8 mouse cellular contexts compared by ENCODE assay signal in the genomic region with DNA sequence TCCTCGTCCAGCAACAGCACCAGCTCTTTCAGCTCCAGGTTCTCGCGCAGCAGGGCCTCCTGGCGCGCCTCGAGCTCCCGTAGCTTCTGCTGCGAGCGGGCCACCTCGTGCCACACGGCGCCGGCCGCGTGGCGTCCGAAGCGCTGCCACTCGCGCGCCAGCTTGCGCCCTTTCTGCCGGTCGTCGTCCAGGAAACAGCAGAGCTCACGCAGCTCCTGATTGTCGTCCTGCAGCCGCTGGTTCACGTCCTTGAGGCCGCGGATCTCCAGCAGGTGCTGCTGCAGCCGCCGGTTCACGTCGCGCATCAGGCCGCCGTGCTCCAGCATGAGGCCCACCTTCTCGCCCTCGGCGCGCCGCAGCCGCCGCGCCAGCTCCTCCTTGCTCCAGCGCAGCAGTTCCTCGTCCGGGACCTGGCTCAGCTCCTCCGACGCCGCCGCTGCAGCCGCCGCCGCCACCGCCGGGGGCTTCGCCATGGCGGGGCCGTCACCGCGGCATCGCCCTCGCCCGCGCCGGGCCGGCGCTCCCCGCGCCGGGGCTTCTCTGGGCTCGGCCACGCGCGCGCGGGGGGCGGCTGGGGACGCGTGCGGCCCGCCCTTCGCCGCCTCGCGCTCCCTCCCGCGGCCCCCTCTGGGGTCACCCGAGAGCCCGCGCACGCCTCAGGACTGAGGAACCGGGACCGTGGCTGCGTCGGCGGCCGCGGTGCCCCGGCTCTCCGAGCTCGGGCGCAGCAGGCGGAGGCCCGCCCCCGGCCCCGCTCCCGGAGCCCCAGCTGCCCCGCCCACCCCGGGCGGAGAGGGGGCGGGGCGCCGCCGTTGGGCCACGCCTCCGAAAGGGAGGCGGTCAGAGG. TPM values are rescaled to one million over a fixed set of nuclear protein-coding genes. Genes with fewer than 3 reads are reported as not detected.
DNase-seq lines count a peak whose midpoint lies in the region; ATAC-seq and TF ChIP-seq lines count a peak whose summit lies in the region.

A gene (minus strand): TSS at position 765 of the 847 bp plus-strand sequence.

- 0 out of 2 replicates have a peak within 1 kb of the TSS, but pooled peaks have one; percentile 18 for H3K27ac ChIP-seq in cortical plate, adult 2 months (ENCODE audit: insufficient read depth, low read length)
- H3K27ac ChIP-seq in intestine, embryonic 16.5 days (ENCODE audit: low read length) = peak within 1 kb of the TSS; percentile 65
- no peak within 1 kb of the TSS; the same call in 1 of the 2 replicates for H3K27ac ChIP-seq in liver, embryonic 13.5 days
- peak within 1 kb of the TSS; percentile 97 for H3K27ac ChIP-seq in neural tube, embryonic 14.5 days (ENCODE audit: low read depth, low read length)

- under 1% methylated on average over 105 of the region's 120 CpGs for WGBS in intestine, embryonic 16.5 days
- WGBS in liver, embryonic 13.5 days (ENCODE audit: insufficient replicate concordance) = under 1% methylated on average over 118 of the region's 120 CpGs
- under 1% methylated on average over 66 of the region's 120 CpGs for WGBS in neural tube, embryonic 14.5 days

- H3K36me3 ChIP-seq in intestine, embryonic 16.5 days (ENCODE audit: control insufficient read depth, insufficient read depth, low read length) = peaks cover 3% of the 10 kb centered on the region; the same call in 1 of the 2 replicates
- H3K36me3 ChIP-seq in liver, embryonic 13.5 days = no peaks in the 10 kb centered on the region
- no peaks in the 10 kb centered on the region for H3K36me3 ChIP-seq in neural tube, embryonic 14.5 days (ENCODE audit: control insufficient read depth, insufficient read depth, low read length)

- peak; percentile 45 to 49 for DNase-seq in CD8-positive naive resting alpha-beta T cell, adult 2 months (ENCODE audit: low read depth in 2 of 2, low spot score in 2 of 2)
- DNase-seq in NIH3T3 (ENCODE audit: low read depth) = peak; percentile 50
- DNase-seq in gastrocnemius, postnatal 36 days = peak in 1 of 2 experiments; percentile 51
- peak; percentile 32 for DNase-seq in liver, embryonic 13.5 days

- no peaks in the 10 kb centered on the region for H3K27me3 ChIP-seq in intestine, embryonic 16.5 days (replicated peaks; ENCODE audit: control insufficient read depth, insufficient read depth, low read length)
- H3K27me3 ChIP-seq in liver, embryonic 13.5 days = peaks cover 78% of the 10 kb centered on the region
- H3K27me3 ChIP-seq in neural tube, embryonic 14.5 days (ENCODE audit: control insufficient read depth, insufficient read depth, low read length) = no peaks in the 10 kb centered on the region

- peak; percentile 1; the same call in 1 of the 2 replicates for ATAC-seq in intestine, embryonic 16.5 days
- no peak for ATAC-seq in liver, embryonic 13.5 days (ENCODE audit: low read depth)
- ATAC-seq in neural tube, embryonic 14.5 days (ENCODE audit: low read depth) = no peak; the same call in 1 of the 2 replicates
- no peak; the same call in 1 of the 2 replicates for ATAC-seq in granulocyte monocyte progenitor cell, adult 5-6 weeks (replicated peaks; ENCODE audit: poor library complexity, severe bottlenecking)

- H3K9ac ChIP-seq in intestine, embryonic 16.5 days (ENCODE audit: low read depth, low read length) = peak within 1 kb of the TSS; percentile 90
- peak within 1 kb of the TSS; percentile 76 for H3K9ac ChIP-seq in liver, embryonic 13.5 days
- H3K9ac ChIP-seq in neural tube, embryonic 14.5 days (replicated peaks; ENCODE audit: low read depth, low read length) = peak within 1 kb of the TSS; percentile 79

- no peak for TF ChIP-seq POLR2A in cortical plate, adult 2 months (IDR thresholded peaks at IDR 0.05; ENCODE audit: extremely low read depth, insufficient read depth, low read length)

- peak within 1 kb of the TSS; percentile 82 for H3K4me3 ChIP-seq in cortical plate, adult 2 months (ENCODE audit: insufficient read depth, low read length)
- H3K4me3 ChIP-seq in intestine, embryonic 16.5 days (ENCODE audit: low read length) = peak within 1 kb of the TSS; percentile 83
- H3K4me3 ChIP-seq in liver, embryonic 13.5 days (replicated peaks) = peak within 1 kb of the TSS; percentile 67
- H3K4me3 ChIP-seq in neural tube, embryonic 14.5 days (ENCODE audit: low read depth, low read length) = peak within 1 kb of the TSS; percentile 88

- no peak for TF ChIP-seq CTCF in cortical plate, adult 2 months (IDR thresholded peaks at IDR 0.05; ENCODE audit: extremely low read depth, insufficient read depth, low read length)

- peak within 1 kb of the TSS; percentile 93 for H3K4me2 ChIP-seq in intestine, embryonic 16.5 days (ENCODE audit: low read depth, low read length)
- peak within 1 kb of the TSS; percentile 94 for H3K4me2 ChIP-seq in liver, embryonic 13.5 days
- peak within 1 kb of the TSS; percentile 88 for H3K4me2 ChIP-seq in neural tube, embryonic 14.5 days (ENCODE audit: low read depth, low read length)

- intact Hi-C loops in gastrocnemius, postnatal 36 days (cut with DNase I) = loop anchor here (5.0 kb wide), 1 partner anchor 43 kb away; no protein-coding TSS in a partner anchor

- H3K9me3 ChIP-seq in intestine, embryonic 16.5 days (ENCODE audit: control insufficient read depth, low read length) = no peaks in the 10 kb centered on the region
- H3K9me3 ChIP-seq in liver, embryonic 13.5 days (replicated peaks) = no peaks in the 10 kb centered on the region
- H3K9me3 ChIP-seq in neural tube, embryonic 14.5 days (ENCODE audit: control insufficient read depth, low read length) = no peaks in the 10 kb centered on the region

- peaks cover 10% of the 10 kb centered on the region for H3K4me1 ChIP-seq in cortical plate, adult 2 months (ENCODE audit: control insufficient read depth, insufficient read depth, low read length)
- peaks cover 53% of the 10 kb centered on the region for H3K4me1 ChIP-seq in intestine, embryonic 16.5 days (ENCODE audit: control insufficient read depth, insufficient read depth, low read length)
- H3K4me1 ChIP-seq in liver, embryonic 13.5 days (replicated peaks) = peaks cover 78% of the 10 kb centered on the region
- peaks cover 66% of the 10 kb centered on the region for H3K4me1 ChIP-seq in neural tube, embryonic 14.5 days (ENCODE audit: control insufficient read depth, insufficient read depth, low read length)

RNA-seq across cellular contexts. Expression of the gene that starts here (rescaled TPM):
- polyA plus RNA-seq in cortical plate, adult 2 months (2012; rRNA removed) = 40.8 and 42.1 TPM in 2 replicates
- 10 to 100 TPM; 24.0 to 26.5 TPM for total RNA-seq in gastrocnemius, postnatal 36 days (2021)
- polyA plus RNA-seq in intestine, embryonic 16.5 days (2015; fragmentation: Nextera tagmentation; extraction: Ambion mirVana) = 4.8 and 7.1 TPM in 2 replicates
- 2.3 and 2.6 TPM in 2 replicates for polyA plus RNA-seq in liver, embryonic 13.5 days (2015; fragmentation: Nextera tagmentation; extraction: Ambion mirVana)
- 15.3 and 17.3 TPM in 2 replicates for polyA plus RNA-seq in neural tube, embryonic 14.5 days (2014; fragmentation: Nextera tagmentation; extraction: Ambion mirVana)
- 0.95 and 1.7 TPM in 2 replicates for total RNA-seq in granulocyte monocyte progenitor cell, adult 5-6 weeks (2014; fragmentation: Nextera tagmentation)
- 0.90 and 2.4 TPM in 2 replicates for total RNA-seq in granulocyte monocyte progenitor cell, adult 5-6 weeks (2017)

Comparison
In these comparisons a context has a peak if more than half of its experiments do, and no peak if none do; other contexts are left out.
1. RNA of the gene that starts here (total RNA-seq): 24.0 to 26.5 TPM in gastrocnemius, postnatal 36 days; 0.90 to 2.4 TPM in granulocyte monocyte progenitor cell, adult 5-6 weeks; every median in the first group is over 4 times any median in the second.
2. Peak in every context shown above with its lines, with median percentiles within 50 percentile points of each other: H3K4me3 ChIP-seq, H3K4me2 ChIP-seq and H3K9ac ChIP-seq.